Mouse (Mus musculus) adrenal gland, postnatal 10 days (tissue): ENCODE results near the gene Igfals. TPM values are rescaled to one million over a fixed set of nuclear protein-coding genes. Genes with fewer than 3 reads are reported as not detected.

Experiments
- total RNA-seq, 2 experiments: library from RNA; stranded (reverse); gene quantifications; 2 replicates each; pipeline ENCODE4 v1.2.3; 2021

Gene Igfals
- total RNA-seq, 2 experiments from 2014 or later, result 9.1 to 17.1 TPM

Other genes starting within 250 kb of the Igfals start
- 100 to 1,000 TPM in 1 of 2 experiments, 10 to 100 TPM in 1; 84.9 to 110 TPM for gene Tsc2, start 233.4 kb upstream of the Igfals start, total RNA-seq
- gene Nthl1, start 233.3 kb upstream of the Igfals start, total RNA-seq, result 10 to 100 TPM in 1 of 2 experiments, 1 to 10 TPM in 1; 6.4 to 11.6 TPM
- 10 to 100 TPM; 66.9 to 72.8 TPM for gene Slc9a3r2, start 215.7 kb upstream of the Igfals start, total RNA-seq
- not detected for gene Npw, start 207.5 kb upstream of the Igfals start, total RNA-seq
- gene Zfp598, start 196.3 kb upstream of the Igfals start, total RNA-seq, result 10 to 100 TPM; 38.9 to 42.2 TPM
- gene Syngr3, start 176.0 kb upstream of the Igfals start, total RNA-seq, result 10 to 100 TPM in 1 of 2 experiments, 1 to 10 TPM in 1; 5.8 to 11.7 TPM
- gene Gfer, start 169.8 kb upstream of the Igfals start, total RNA-seq, result 10 to 100 TPM; 36.0 to 36.8 TPM
- 1 to 10 TPM; 4.3 to 6.6 TPM for gene Noxo1, start 169.8 kb upstream of the Igfals start, total RNA-seq
- 10 to 100 TPM; 39.1 to 39.9 TPM for gene Tbl3, start 158.3 kb upstream of the Igfals start, total RNA-seq
- gene Rnf151, start 147.9 kb upstream of the Igfals start, total RNA-seq, result under 1 TPM in 1 of 2 experiments, not detected in 1; 0.24 TPM
- 100 to 1,000 TPM; 785 to 825 TPM for gene Rps2, start 147.9 kb upstream of the Igfals start, total RNA-seq
- gene Ndufb10, start 141.5 kb upstream of the Igfals start, total RNA-seq, result 100 to 1,000 TPM; 422 to 522 TPM
- 10 to 100 TPM; 12.0 to 51.3 TPM for gene Rpl3l, start 138.2 kb upstream of the Igfals start, total RNA-seq
- 10 to 100 TPM; 75.1 to 93.3 TPM for gene Msrb1, start 129.4 kb upstream of the Igfals start, total RNA-seq
- 1 to 10 TPM; 1.6 to 2.0 TPM for gene Hs3st6, start 113.0 kb upstream of the Igfals start, total RNA-seq
- gene Meiob, start 61.7 kb upstream of the Igfals start, total RNA-seq, result under 1 TPM; 0.48 to 0.75 TPM
- 100 to 1,000 TPM; 132 to 147 TPM for gene Hagh, start 25.9 kb upstream of the Igfals start, total RNA-seq
- 10 to 100 TPM; 43.4 to 52.2 TPM for gene Fahd1, start 15.6 kb upstream of the Igfals start, total RNA-seq
- 10 to 100 TPM; 42.2 to 43.7 TPM for gene Nubp2, start 20.4 kb downstream of the Igfals start, total RNA-seq
- gene Spsb3, start 20.6 kb downstream of the Igfals start, total RNA-seq, result 10 to 100 TPM; 31.5 to 35.6 TPM
- 10 to 100 TPM; 30.2 to 45.4 TPM for gene Eme2, start 29.1 kb downstream of the Igfals start, total RNA-seq
- gene Mrps34, start 29.1 kb downstream of the Igfals start, total RNA-seq, result 100 to 1,000 TPM; 123 to 140 TPM
- 10 to 100 TPM; 43.6 to 51.3 TPM for gene Nme3, start 30.5 kb downstream of the Igfals start, total RNA-seq
- 100 to 1,000 TPM in 1 of 2 experiments, 10 to 100 TPM in 1; 63.8 to 110 TPM for gene Mapk8ip3, start 71.0 kb downstream of the Igfals start, total RNA-seq
- 10 to 100 TPM; 38.4 to 44.4 TPM for gene Jpt2, start 94.7 kb downstream of the Igfals start, total RNA-seq
- gene Cramp1l, start 149.8 kb downstream of the Igfals start, total RNA-seq, result 10 to 100 TPM; 18.7 to 20.0 TPM
- gene Ift140, start 150.1 kb downstream of the Igfals start, total RNA-seq, result 10 to 100 TPM; 25.0 to 28.2 TPM
- gene Tmem204, start 217.6 kb downstream of the Igfals start, total RNA-seq, result 10 to 100 TPM; 23.1 to 31.8 TPM
- gene Telo2, start 250.0 kb downstream of the Igfals start, total RNA-seq, result 10 to 100 TPM; 17.6 to 30.4 TPM